Mouse (Mus musculus) forebrain, embryonic 11.5 days (tissue): ENCODE results near the gene Mrpl58. TPM values are rescaled to one million over a fixed set of nuclear protein-coding genes. Genes with fewer than 3 reads are reported as not detected.

ENCODE experiments used
- ATAC-seq: fragments of 200-750 bp; cut with Nextera tagmentation; replicated peaks from 2 replicates; pipeline ENCODE4 v1.8.0; 2017; ENCODE audit warnings: moderate TSS enrichment; ENCODE audit not compliant: low FRiP score
- DNase-seq: peaks from one replicate; pipeline ENCODE4 v3.0.0-alpha.2; 2017; ENCODE audit warnings: low spot score
- H3K27ac ChIP-seq: fragments of 300-500 bp; sonication (generic); 2 replicates; pipeline ENCODE4 v1.5.1; 2014; ENCODE audit warnings: low read depth, low read length
- H3K27me3 ChIP-seq: fragments of 300-500 bp; sonication (generic); 2 replicates; pipeline ENCODE4 v1.6.1; 2014; ENCODE audit warnings: mild to moderate bottlenecking, low read length, mixed read lengths; ENCODE audit not compliant: control insufficient read depth, insufficient read depth
- H3K36me3 ChIP-seq: fragments of 300-500 bp; sonication (generic); 2 replicates; pipeline ENCODE4 v1.6.1; 2014; ENCODE audit warnings: mild to moderate bottlenecking, low read length, moderate library complexity, mixed read lengths; ENCODE audit not compliant: control insufficient read depth, insufficient read depth
- H3K4me1 ChIP-seq: fragments of 300-500 bp; sonication (generic); replicated peaks from 2 replicates; pipeline ENCODE4 v1.6.1; 2014; ENCODE audit warnings: low read length, mixed read lengths; ENCODE audit not compliant: control insufficient read depth, insufficient read depth
- H3K4me2 ChIP-seq: fragments of 300-500 bp; sonication (generic); 2 replicates; pipeline ENCODE4 v1.6.1; 2014; ENCODE audit warnings: low read depth, mild to moderate bottlenecking, low read length, moderate library complexity, mixed read lengths; ENCODE audit not compliant: severe bottlenecking
- H3K4me3 ChIP-seq: fragments of 300-500 bp; sonication (generic); 2 replicates; pipeline ENCODE4 v1.5.1; 2014; ENCODE audit warnings: low read depth, low read length
- H3K9ac ChIP-seq: fragments of 300-500 bp; sonication (generic); 2 replicates; pipeline ENCODE4 v1.6.1; 2014; ENCODE audit warnings: low read length
- H3K9me3 ChIP-seq: fragments of 300-500 bp; sonication (generic); 2 replicates; pipeline ENCODE4 v1.6.1; 2016; ENCODE audit warnings: low read length, mixed read lengths; ENCODE audit not compliant: control insufficient read depth
- WGBS: fragments of 180-500 bp; shearing (Covaris S2); extraction: QIAGEN DNeasy Blood & Tissue Kit; methylation state at CpG from one replicate; pipeline ENCODE4 v1.1.7; 2014; 5-methylcytosine and 5-hydroxymethylcytosine counted together
- polyA plus RNA-seq: library from polyadenylated mRNA; unstranded; fragments of >200 nt; fragmentation: Nextera tagmentation; extraction: Ambion mirVana; gene quantifications from 2 replicates; pipeline ENCODE4 v1.2.1, GENCODE M21; 2014

Mrpl58 gene
- polyA plus RNA-seq, 1 experiment from 2014 or later, result 253 TPM

DNA sequence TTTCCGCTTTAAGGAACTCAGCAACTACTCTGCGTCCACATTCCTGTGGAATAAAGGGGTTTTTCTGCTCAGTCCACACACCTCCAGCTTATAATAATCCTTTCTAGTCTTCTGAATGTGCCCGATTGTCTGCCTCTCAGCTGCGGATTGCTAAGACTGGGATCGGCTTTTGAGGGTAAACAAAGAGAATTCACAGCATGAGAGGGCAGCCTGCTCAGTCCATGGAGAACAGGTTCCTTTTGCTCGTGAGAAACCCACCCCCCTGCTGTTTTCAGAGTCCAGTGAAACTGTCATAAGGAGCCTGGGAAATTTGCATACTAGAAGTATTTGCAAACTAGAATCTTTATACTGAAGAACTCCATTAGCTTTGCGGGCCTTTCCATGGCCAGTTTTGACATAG is 6.0 kb downstream of the Mrpl58 start:
- H3K27ac ChIP-seq, result peak overlapping the region; percentile 96
- H3K4me2 ChIP-seq, result peak overlapping the region; percentile 40; the same call in 1 of the 2 replicates
- no peaks in the 10 kb centered on the region; the same call in 1 of the 2 replicates for H3K36me3 ChIP-seq
- no peaks in the 10 kb centered on the region for H3K9me3 ChIP-seq
- peaks cover 39% of the 10 kb centered on the region for H3K4me1 ChIP-seq
- no peak overlapping the region; the same call in 1 of the 2 replicates for H3K4me3 ChIP-seq
- DNase-seq, result peak; percentile 78
- peak overlapping the region; percentile 58 for H3K9ac ChIP-seq
- no peaks in the 10 kb centered on the region for H3K27me3 ChIP-seq
- peak; percentile 60 for ATAC-seq
- 10% methylated on average over 7 of the region's 7 CpGs for WGBS

DNA sequence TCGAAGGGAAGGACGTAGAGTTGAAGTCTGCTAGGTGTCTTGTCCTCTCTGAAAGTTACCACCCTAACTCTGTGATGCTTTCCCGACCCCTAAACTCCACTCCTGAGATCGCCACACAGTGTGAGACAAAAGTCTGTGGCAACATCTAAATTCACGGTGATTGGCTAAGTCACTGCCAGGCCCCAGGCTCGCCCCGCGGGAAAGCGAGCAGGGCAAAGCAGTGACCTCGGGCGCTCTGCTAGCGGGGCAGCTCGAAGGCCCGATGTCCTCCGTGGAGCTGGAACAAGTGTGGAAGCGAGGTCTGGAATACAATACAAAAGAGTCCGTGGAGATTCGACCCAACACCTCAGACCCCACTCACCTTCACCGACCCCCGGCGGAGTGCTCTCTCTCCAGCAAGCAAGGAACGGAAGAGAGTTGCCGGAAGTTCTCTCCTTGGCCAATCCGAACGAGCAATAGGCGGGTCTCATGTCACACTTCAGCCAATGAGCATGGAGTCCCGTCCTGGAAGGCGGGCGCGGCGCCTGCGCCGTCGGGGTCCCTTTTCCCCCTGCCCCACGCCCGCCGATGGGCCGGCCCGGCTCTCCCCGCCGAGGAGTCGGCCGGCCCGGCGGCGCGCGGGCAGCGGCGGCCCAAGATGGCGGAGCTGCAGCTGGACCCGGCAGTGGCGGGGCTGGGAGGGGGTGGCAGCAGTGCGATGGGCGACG is 16.1 kb downstream of the Mrpl58 start, which contains the start of the genes Atp5h and Kctd2:
Gene Atp5h, minus strand, starts transcription at position 432 of the 707 bp plus-strand sequence.
Gene Kctd2, plus strand, starts transcription at position 598 of the 707 bp plus-strand sequence.
- H3K36me3 ChIP-seq, result peaks cover 2% of the 10 kb centered on the region; the same call in 1 of the 2 replicates
- peak within 1 kb of the TSS; percentile 71 for H3K27ac ChIP-seq
- H3K27me3 ChIP-seq, result no peaks in the 10 kb centered on the region
- WGBS, result under 1% methylated on average over 50 of the region's 56 CpGs
- peaks cover 8% of the 10 kb centered on the region for H3K4me1 ChIP-seq
- peak within 1 kb of the TSS; percentile 95 for H3K9ac ChIP-seq
- peak; percentile 98 for DNase-seq
- peak within 1 kb of the TSS; percentile 81 for H3K4me2 ChIP-seq
- peak; percentile 98 for ATAC-seq
- H3K4me3 ChIP-seq, result peak within 1 kb of the TSS; percentile 91
- H3K9me3 ChIP-seq, result no peaks in the 10 kb centered on the region

DNA sequence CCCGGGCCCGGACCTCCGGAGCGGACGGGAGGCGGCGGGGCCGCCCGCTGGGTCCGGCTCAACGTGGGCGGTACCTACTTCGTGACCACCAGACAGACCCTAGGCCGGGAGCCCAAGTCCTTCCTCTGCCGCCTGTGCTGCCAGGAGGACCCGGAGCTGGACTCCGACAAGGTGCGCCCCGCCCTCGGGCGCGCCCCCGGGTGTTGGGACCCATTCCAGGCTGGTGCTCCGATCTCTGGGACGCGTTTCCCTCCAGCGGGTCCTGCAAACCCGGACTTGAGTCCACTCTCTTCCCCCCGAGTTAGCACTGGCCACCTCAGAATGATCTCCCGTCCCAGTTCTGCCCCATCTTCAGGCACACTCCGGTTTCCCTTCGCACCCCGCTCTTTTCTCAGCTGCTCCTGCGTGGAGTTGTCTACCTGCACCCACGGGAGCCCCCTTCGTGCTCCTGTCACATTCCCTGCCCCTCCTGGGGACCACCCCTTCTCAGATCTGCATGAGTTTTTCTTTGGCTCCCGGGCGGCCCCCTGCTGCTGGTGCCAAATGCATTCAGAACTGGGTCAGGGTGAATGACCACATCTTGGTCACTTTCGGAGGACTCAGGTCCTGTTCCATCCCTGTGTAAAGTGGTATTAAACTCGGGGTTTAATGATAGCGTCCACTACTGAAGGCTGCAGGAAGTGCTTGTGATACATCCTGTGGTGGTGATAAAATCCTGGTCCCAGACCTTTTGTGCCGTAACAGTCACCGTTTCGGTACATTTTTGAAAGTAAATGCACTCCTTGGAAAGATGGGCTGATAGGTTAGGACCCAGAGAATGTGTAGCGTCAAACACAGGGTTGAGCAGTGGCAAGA is 17.0 kb downstream of the Mrpl58 start:
- Histone ChIP-seq H3K27ac (peak overlapping the region; percentile 71), H3K27me3 (no peaks in the 10 kb centered on the region), H3K4me2 (peak overlapping the region; percentile 78), H3K9me3 (no peaks in the 10 kb centered on the region), H3K36me3 (peaks cover 2% of the 10 kb centered on the region; the same call in 1 of the 2 replicates), H3K4me3 (peak overlapping the region; percentile 91), H3K4me1 (peaks cover 8% of the 10 kb centered on the region), H3K9ac (peak overlapping the region; percentile 95)
- ATAC-seq (peak; percentile 76), DNase-seq (peak; percentile 81)
- WGBS, result 2% methylated on average over 43 of the region's 45 CpGs

DNA sequence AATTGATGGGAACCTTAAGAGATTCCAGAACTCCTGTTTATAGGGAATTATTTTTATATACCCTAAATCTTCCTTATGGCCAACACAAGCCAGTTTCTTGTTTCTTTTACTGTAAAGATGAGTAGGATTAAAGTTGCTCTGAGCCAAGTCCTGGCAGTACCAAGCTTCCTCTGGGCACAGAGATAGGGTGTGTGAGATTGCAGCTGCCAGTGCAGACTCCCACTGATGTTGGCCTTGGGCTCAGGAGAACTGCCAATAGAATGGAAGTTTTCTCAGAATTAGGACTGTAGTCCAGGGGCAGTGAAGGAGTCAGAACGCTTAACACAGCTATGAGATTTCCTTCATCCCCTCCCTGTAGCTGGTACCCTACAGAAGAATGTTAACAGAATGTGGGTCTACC is 17.8 kb downstream of the Mrpl58 start:
- ATAC-seq, result no peak
- Histone ChIP-seq H3K9ac (no peak overlapping the region; the same call in 1 of the 2 replicates), H3K27me3 (no peaks in the 10 kb centered on the region), H3K9me3 (no peaks in the 10 kb centered on the region), H3K36me3 (peaks cover 1% of the 10 kb centered on the region; the same call in 1 of the 2 replicates), H3K4me1 (peaks cover 8% of the 10 kb centered on the region), H3K4me3 (no peak overlapping the region; the same call in 1 of the 2 replicates), H3K4me2 (peak overlapping the region; percentile 78), H3K27ac (no peak overlapping the region)
- 66% methylated on average over 1 of the region's 1 CpGs for WGBS
- no peak for DNase-seq

DNA sequence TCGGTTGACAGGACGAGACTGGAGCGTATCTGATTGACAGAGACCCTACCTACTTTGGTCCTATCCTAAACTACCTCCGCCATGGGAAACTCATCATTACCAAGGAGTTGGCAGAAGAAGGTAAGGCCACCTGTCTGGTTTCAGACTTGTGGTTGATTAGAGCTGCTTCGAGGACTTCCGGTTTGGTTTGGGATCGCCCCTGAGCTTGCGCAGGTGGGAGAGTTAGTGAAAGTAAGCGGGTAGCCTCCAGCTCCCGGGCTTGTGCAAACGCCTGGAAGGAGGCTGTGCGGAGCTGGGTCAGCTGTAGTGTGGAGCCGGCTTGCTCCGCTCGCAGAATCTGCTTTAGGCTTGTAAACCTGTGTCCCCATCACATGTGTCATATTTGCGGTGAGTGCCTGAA is 18.4 kb downstream of the Mrpl58 start:
- 89% methylated on average over 16 of the region's 16 CpGs for WGBS
- H3K9me3 ChIP-seq, result no peaks in the 10 kb centered on the region
- no peak overlapping the region for H3K4me2 ChIP-seq
- no peak overlapping the region for H3K27ac ChIP-seq
- no peaks in the 10 kb centered on the region for H3K27me3 ChIP-seq
- DNase-seq (no peak), ATAC-seq (no peak)
- no peak overlapping the region for H3K4me3 ChIP-seq
- no peaks in the 10 kb centered on the region; the same call in 1 of the 2 replicates for H3K36me3 ChIP-seq
- no peak overlapping the region for H3K9ac ChIP-seq
- H3K4me1 ChIP-seq, result peaks cover 8% of the 10 kb centered on the region

DNA sequence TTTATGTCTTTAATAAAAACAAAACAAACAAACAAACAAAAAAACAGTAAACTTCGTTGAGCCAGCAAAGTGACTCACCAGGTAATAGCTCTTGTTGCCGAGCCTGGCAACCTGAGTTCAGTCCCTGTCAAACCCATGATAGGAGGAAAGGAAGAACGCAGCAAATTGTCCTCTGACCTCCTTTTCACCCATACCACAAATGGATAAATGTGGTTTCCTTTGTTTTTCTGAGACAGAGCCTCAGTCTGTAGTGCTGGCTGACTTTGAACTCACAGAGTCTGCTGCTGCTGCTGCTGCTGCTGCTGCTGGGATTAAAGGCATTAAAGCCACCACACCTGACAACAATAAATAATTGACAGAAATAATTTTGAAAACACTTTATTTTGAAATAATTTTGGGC is 19.5 kb downstream of the Mrpl58 start:
- ATAC-seq, result no peak
- Histone ChIP-seq H3K4me2 (no peak overlapping the region), H3K27ac (no peak overlapping the region), H3K36me3 (no peaks in the 10 kb centered on the region; the same call in 1 of the 2 replicates), H3K4me1 (peaks cover 8% of the 10 kb centered on the region), H3K27me3 (no peaks in the 10 kb centered on the region), H3K9me3 (no peaks in the 10 kb centered on the region), H3K4me3 (no peak overlapping the region), H3K9ac (no peak overlapping the region)
- WGBS, result 84% methylated on average over 3 of the region's 3 CpGs
- no peak for DNase-seq

DNA sequence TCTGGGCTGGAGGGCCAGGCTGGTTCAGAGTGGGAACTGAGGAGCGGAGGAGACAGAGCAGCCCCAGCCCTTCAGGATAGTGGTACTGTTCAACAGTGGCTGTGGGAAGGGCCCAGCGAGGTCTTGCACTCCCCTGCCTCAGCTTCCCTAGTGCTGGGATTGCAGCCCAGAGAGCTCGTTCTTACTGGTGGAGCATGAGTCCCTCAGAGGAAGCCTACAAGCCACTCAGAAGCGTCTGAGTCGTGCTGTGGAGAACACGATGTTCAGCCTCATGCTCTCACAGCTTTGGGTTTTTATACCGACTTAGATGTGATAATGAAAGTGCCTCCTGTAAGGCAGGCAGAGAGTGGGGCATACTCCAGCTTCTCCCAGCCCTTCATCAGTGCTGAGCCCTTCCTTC is 21.1 kb downstream of the Mrpl58 start:
- no peak for ATAC-seq
- Histone ChIP-seq H3K4me2 (no peak overlapping the region), H3K27ac (no peak overlapping the region), H3K27me3 (no peaks in the 10 kb centered on the region), H3K9ac (no peak overlapping the region), H3K4me1 (no peaks in the 10 kb centered on the region; the same call in 1 of the 2 replicates), H3K9me3 (no peaks in the 10 kb centered on the region), H3K36me3 (peaks cover 1% of the 10 kb centered on the region; the same call in 1 of the 2 replicates), H3K4me3 (no peak overlapping the region)
- WGBS, result 87% methylated on average over 7 of the region's 7 CpGs
- DNase-seq, result no peak

DNA sequence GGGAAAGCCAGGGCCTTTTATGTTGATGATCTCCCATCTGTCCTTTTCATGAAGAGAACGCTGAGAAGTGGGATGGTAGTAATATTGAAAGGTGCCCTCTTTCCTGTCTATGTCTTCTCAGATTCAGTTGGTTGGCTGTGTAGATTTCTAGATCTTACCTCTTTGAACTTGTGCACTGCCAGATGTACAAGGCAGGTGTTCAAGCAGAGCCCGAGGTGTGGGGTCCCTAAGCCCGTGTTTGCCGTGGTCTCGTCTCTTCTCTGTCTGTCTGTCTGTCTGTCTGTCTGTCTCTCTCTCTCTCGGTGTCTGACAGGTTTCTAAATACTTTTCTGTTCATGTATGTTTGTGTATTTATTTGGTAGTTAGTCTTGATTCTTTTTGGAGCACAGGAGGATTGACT is 22.1 kb downstream of the Mrpl58 start:
- Histone ChIP-seq H3K36me3 (peaks cover 4% of the 10 kb centered on the region; the same call in 1 of the 2 replicates), H3K27me3 (no peaks in the 10 kb centered on the region), H3K9ac (no peak overlapping the region), H3K9me3 (no peaks in the 10 kb centered on the region), H3K4me2 (no peak overlapping the region), H3K27ac (no peak overlapping the region), H3K4me3 (no peak overlapping the region), H3K4me1 (no peaks in the 10 kb centered on the region; the same call in 1 of the 2 replicates)
- DNase-seq (no peak), ATAC-seq (no peak)
- WGBS, result 92% methylated on average over 6 of the region's 6 CpGs
